Mouse (Mus musculus) embryonic facial prominence, embryonic 13.5 days (tissue): ENCODE data around the gene Copz1. TPM values are rescaled to one million over a fixed set of nuclear protein-coding genes. Genes with fewer than 3 reads are reported as not detected.
A peak's percentile ranks its signal among the peaks of the same experiment; 100 is the strongest.
"Not testable (repeated sequence)": the region's sequence is repeated elsewhere in the genome, so short reads cannot be mapped to it uniquely, and the experiment has no call there.

ENCODE experiments used
- ATAC-seq: fragments of 200-750 bp; cut with Nextera tagmentation; 2 replicates; pipeline ENCODE4 v1.8.0; 2017; ENCODE audit warnings: low read depth; ENCODE audit not compliant: insufficient number of reproducible peaks, insufficient read depth, low FRiP score, low TSS enrichment
- H3K27ac ChIP-seq: fragments of 300-500 bp; sonication (generic); 2 replicates; pipeline ENCODE4 v1.5.1; 2015; ENCODE audit warnings: moderate library complexity, mild to moderate bottlenecking, inconsistent platforms
- H3K27me3 ChIP-seq: fragments of 300-500 bp; sonication (generic); 2 replicates; pipeline ENCODE4 v1.6.1; 2015; ENCODE audit warnings: mild to moderate bottlenecking, inconsistent platforms
- H3K36me3 ChIP-seq: fragments of 300-500 bp; sonication (generic); 2 replicates; pipeline ENCODE4 v1.6.1; 2015; ENCODE audit warnings: mild to moderate bottlenecking, inconsistent platforms
- H3K4me1 ChIP-seq: fragments of 300-500 bp; sonication (generic); 2 replicates; pipeline ENCODE4 v1.6.1; 2015; ENCODE audit warnings: inconsistent platforms
- H3K4me2 ChIP-seq: fragments of 300-500 bp; sonication (generic); 2 replicates; pipeline ENCODE4 v1.6.1; 2015; ENCODE audit warnings: moderate library complexity, mild to moderate bottlenecking, inconsistent platforms
- H3K4me3 ChIP-seq: fragments of 300-500 bp; sonication (generic); 2 replicates; pipeline ENCODE4 v1.5.1; 2015; ENCODE audit warnings: mild to moderate bottlenecking, inconsistent platforms
- H3K9ac ChIP-seq: fragments of 300-500 bp; sonication (generic); 2 replicates; pipeline ENCODE4 v1.6.1; 2015; ENCODE audit warnings: mild to moderate bottlenecking, inconsistent platforms
- H3K9me3 ChIP-seq: fragments of 300-500 bp; sonication (generic); 2 replicates; pipeline ENCODE4 v1.6.1; 2016; ENCODE audit warnings: inconsistent platforms
- WGBS: fragments of 180-500 bp; shearing (Covaris S2); methylation state at CpG from one replicate; pipeline ENCODE4 v1.1.7; 2015; ENCODE audit warnings: mixed read lengths; 5-methylcytosine and 5-hydroxymethylcytosine counted together
- polyA plus RNA-seq: library from polyadenylated mRNA; unstranded; fragments of >200 nt; fragmentation: Nextera tagmentation; extraction: Ambion mirVana; gene quantifications from 2 replicates; pipeline ENCODE4 v1.2.1, GENCODE M21; 2015

The Copz1 gene
- polyA plus RNA-seq, 1 experiment from 2014 or later = 287 TPM

DNA sequence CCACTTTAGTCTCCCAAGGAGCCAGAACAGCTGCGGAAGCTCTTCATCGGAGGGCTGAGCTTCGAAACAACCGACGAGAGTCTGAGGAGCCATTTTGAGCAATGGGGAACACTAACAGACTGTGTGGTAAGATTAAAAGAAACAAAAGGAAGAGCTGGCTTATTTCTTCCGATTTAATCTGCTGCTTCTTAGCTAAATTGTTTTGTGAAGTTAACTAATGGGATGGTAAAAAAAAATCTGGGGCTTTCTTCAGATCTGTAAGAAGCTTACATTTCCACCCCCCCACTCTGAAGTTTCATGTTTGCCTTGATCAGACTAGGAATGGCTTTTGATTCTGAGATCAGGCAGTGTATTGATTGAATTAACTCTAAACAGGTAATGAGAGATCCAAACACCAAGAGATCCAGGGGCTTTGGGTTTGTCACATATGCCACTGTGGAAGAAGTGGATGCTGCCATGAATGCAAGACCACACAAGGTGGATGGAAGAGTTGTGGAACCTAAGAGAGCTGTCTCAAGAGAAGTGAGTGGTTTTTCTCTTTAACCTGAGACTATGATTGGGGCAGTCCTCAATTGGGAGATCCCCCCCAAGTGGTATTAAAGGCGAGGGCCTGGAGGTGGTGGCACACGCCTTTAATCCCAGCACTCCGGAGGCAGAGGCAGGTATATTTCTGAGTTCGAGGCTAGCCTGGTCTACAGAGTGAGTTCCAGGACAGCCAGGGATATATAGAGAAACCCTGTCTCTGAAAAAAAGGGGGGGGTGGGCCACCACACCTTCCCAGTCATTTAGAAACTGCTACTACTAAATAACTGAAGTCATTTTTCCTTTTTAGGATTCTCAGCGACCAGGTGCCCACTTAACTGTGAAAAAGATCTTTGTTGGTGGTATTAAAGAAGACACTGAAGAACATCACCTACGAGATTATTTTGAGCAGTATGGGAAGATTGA lies 31.2 kb upstream of the Copz1 start:
- Histone ChIP-seq H3K27ac (peak overlapping the region; percentile 93), H3K4me1 (peaks cover 39% of the 10 kb centered on the region), H3K4me3 (peak overlapping the region; percentile 68), H3K9ac (peak overlapping the region; percentile 88), H3K4me2 (peak overlapping the region; percentile 88), H3K36me3 (peaks cover 43% of the 10 kb centered on the region)
- not testable (repeated sequence) for H3K27me3 ChIP-seq, H3K9me3 ChIP-seq, ATAC-seq
- WGBS = 8% methylated on average over 12 of the region's 12 CpGs

DNA sequence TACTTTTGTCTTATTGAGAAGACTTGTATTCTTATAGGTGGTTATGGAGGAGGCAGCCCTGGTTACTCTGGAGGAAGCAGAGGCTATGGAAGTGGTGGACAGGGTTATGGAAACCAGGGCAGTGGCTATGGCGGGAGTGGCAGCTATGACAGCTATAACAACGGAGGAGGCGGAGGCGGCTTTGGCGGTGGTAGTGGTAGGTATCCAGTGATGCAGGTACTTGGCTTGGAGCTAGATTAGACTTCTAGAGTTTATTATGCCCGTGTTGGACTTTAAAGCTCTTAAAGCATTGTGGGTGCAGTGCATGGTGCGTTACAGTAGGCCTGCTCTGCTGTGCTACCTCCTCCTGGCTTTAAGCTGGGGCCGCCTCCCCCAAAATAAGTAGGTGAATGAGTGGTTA lies 29.6 kb upstream of the Copz1 start:
- Histone ChIP-seq H3K9ac (peak overlapping the region; percentile 88), H3K4me2 (peak overlapping the region; percentile 88), H3K9me3 (no peaks in the 10 kb centered on the region), H3K4me3 (peak overlapping the region; percentile 68), H3K27ac (peak overlapping the region; percentile 13; the same call in 1 of the 2 replicates), H3K27me3 (no peaks in the 10 kb centered on the region), H3K4me1 (peaks cover 33% of the 10 kb centered on the region), H3K36me3 (peaks cover 58% of the 10 kb centered on the region)
- no peak for ATAC-seq
- WGBS = 68% methylated on average over 8 of the region's 8 CpGs

DNA sequence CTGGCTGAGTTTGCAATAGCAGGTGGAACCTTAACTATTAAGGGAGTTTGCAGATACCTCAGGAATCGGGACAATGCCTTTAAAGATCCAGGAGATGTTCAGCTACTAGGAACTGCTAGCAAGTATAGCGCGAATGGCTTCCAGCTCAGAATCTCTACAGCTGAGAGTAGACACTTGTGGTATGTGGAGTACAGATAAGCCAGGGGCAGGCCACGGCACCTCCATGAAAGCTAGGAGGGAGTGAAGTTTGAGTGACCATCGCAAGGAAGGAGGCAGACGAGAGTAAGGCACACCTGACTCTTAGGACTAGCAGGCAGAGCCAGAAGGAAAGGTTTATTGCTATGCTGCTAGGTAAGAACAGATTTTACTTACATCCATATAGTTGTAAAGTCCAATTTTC lies 26.9 kb upstream of the Copz1 start:
- Histone ChIP-seq H3K4me3 (no peak overlapping the region), H3K27me3 (no peaks in the 10 kb centered on the region), H3K9me3 (no peaks in the 10 kb centered on the region), H3K4me1 (peaks cover 30% of the 10 kb centered on the region), H3K4me2 (no peak overlapping the region; the same call in 1 of the 2 replicates), H3K36me3 (peaks cover 72% of the 10 kb centered on the region), H3K27ac (peak overlapping the region; percentile 16; the same call in 1 of the 2 replicates), H3K9ac (no peak overlapping the region)
- WGBS = 82% methylated on average over 6 of the region's 6 CpGs
- no peak for ATAC-seq

DNA sequence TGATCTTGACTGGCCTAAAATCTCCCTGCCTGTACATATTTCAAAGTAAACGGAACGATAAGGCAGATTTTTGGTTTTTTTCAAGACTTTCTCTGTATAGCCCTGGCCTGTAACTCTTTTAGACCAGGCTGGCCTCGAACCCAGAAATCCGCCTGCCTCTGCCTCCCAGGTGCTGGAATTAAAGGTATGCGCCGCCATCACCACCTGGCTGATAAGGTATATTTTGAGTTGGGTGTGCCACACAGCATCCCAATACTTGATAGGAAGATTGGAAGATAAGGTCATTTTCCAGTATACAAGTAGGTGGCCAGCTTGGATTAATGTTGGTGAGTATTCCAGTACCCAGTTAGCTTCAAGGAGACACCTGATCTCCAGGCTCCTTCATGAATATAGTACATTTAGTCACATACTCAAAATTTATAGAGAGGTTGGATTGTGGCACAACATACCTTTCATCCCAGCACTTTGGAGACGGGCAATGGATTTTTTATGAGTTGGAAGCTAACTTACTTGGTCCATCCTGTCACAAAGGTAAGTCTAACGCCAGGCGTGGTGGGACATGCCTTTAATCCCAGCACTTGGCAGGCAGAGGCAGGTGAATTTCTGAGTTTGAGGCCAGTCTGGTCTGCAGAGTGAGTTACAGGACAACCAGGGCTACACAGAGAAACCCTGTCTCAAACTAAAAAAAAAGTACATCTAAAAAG lies 25.3 kb upstream of the Copz1 start:
- 87% methylated on average over 9 of the region's 9 CpGs for WGBS
- no peak overlapping the region for H3K4me2 ChIP-seq
- no peaks in the 10 kb centered on the region for H3K9me3 ChIP-seq
- ATAC-seq = no peak
- H3K4me1 ChIP-seq = peaks cover 24% of the 10 kb centered on the region
- no peaks in the 10 kb centered on the region for H3K27me3 ChIP-seq
- H3K9ac ChIP-seq = no peak overlapping the region
- peaks cover 62% of the 10 kb centered on the region for H3K36me3 ChIP-seq
- no peak overlapping the region for H3K4me3 ChIP-seq
- H3K27ac ChIP-seq = no peak overlapping the region

DNA sequence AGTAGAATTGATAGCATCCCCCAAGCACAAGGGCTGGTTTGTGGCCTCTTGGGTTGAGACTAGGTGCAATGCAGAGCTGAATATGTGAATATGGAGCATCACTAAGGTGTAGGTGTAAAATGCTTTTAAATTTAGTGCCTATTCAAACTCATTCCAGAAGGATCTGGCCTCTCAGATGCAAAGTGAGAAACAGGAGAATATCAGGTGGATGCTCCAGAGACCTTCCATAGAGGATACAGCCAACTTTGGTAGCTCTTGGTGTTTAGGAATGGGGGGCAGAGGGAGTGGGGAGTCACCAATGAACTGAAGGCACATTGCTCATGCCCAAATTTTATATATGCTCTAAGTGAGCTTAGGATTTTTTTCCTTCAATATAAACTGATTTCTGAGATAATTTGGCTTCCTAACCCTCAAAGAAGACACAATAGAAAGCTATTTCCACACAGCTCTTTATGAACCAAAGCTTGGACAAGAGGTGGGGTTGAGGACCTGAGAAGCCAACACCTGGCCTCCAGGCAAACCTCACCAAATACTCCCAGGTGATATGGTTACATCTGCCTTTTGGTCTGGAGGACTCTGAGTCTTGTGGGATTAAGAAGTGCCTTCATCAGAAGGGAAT lies 24.6 kb upstream of the Copz1 start:
- no peak for ATAC-seq
- peaks cover 56% of the 10 kb centered on the region for H3K36me3 ChIP-seq

DNA sequence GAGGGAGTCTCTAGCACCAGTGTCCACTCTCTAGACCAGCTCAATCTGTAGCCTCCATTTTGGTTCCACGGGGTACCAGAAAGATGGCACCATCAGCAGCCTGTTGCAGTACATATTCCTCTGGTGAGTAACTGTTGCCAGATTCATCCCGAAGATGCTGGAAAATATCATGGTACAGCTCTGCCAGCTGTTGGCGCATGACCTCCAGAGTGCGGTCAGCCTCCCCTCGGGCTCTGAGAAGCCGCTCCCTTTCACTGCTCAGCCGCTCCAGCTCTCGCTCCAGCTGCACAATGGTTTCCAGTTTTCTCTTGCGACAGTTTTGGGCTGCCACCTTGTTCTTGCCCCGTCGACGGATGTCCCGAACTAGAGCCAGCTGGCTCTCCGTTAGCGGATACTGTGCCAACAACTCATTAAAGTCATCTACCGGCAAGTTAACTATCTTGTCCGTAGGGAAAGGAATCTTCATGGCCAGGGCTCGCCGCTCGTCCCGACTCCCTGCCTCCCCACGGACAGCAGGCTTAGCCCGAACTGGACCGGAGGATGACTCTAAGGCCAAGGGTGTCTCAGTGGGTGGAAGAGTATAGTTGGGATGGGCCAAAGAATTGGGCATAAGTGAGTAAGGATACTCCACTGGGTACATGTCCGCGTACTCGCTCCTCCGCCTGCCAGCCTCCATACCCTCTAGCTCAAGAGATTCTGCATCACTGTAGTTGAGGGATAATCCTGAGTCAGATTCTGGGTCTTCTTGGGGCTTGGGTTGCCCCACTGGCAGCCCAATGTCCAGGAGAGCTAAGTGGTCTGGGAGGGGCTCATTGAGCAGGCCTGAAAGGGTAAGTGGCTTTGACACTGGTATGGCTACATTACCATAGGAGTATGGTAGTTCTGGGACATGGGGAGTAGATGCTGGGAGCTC lies 23.9 kb upstream of the Copz1 start:
- peaks cover 48% of the 10 kb centered on the region for H3K36me3 ChIP-seq
- WGBS = 81% methylated on average over 28 of the region's 28 CpGs
- H3K27ac ChIP-seq = peak overlapping the region; percentile 16; the same call in 1 of the 2 replicates
- peaks cover 9% of the 10 kb centered on the region for H3K4me1 ChIP-seq
- H3K4me2 ChIP-seq = no peak overlapping the region
- H3K9me3 ChIP-seq = no peaks in the 10 kb centered on the region
- H3K27me3 ChIP-seq = no peaks in the 10 kb centered on the region
- H3K9ac ChIP-seq = no peak overlapping the region
- H3K4me3 ChIP-seq = no peak overlapping the region
- ATAC-seq = no peak

More for the DNA sequence above, 24.6 kb upstream of the Copz1 start:
- Histone ChIP-seq H3K4me2 (no peak overlapping the region), H3K27ac (no peak overlapping the region), H3K27me3 (no peaks in the 10 kb centered on the region), H3K9me3 (no peaks in the 10 kb centered on the region), H3K4me3 (no peak overlapping the region), H3K4me1 (peaks cover 17% of the 10 kb centered on the region), H3K9ac (no peak overlapping the region)

DNA sequence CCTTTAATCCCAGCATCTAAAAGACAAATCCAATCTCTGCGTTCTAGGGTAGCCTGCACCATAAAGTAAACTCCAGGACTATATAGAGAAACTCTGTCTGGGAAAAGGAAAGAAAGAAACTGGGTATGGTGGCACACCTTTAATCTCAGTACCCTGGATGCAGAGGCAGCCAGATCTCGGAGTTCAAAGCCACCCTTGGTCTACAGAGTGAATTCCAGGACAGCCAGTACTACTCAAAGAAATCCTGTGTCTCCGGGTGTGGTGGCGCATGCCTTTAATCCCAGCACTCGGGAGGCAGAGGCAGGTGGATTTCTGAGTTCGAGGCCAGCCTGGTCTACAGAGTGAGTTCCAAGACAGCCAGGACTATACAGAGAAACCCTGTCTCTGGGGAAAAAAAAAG lies 23.0 kb upstream of the Copz1 start:
- H3K27me3 ChIP-seq, H3K4me3 ChIP-seq, H3K4me1 ChIP-seq, H3K4me2 ChIP-seq, H3K9me3 ChIP-seq, H3K9ac ChIP-seq, H3K27ac ChIP-seq, ATAC-seq: not testable (repeated sequence)
- WGBS = 79% methylated on average over 6 of the region's 6 CpGs
- peaks cover 44% of the 10 kb centered on the region for H3K36me3 ChIP-seq

DNA sequence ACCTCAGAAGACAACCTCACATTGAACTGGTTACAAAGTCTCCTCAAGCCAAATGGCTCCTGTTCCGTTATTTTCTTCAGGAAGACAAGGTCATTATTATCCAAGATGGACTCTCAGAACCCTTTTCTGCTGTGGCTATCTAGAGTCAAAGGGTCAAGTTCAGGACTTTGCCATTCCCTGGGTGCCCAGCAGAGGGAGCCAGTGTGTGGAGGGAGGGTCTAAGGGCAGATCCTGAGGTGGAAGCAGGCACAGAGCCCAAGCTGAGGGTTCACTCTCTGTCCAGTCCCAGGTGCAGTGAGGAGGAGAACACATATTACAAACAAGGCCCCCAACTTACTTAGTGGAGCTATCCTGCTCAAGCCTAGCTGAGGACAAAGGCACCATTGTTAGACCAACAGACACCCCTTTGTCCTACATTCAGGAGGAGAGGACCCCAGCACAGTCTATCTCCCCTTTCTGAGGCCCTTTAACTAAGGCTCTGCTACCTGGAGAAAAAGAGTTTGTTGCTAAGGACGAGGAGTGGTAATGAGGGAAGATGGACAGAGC lies 22.2 kb upstream of the Copz1 start:
- Histone ChIP-seq H3K4me1 (peaks cover 14% of the 10 kb centered on the region), H3K4me3 (no peak overlapping the region), H3K27ac (peak overlapping the region; percentile 24), H3K27me3 (no peaks in the 10 kb centered on the region), H3K9ac (no peak overlapping the region), H3K9me3 (no peaks in the 10 kb centered on the region), H3K36me3 (peaks cover 38% of the 10 kb centered on the region), H3K4me2 (no peak overlapping the region)
- no peak for ATAC-seq
- WGBS = 14% methylated on average over 2 of the region's 2 CpGs

DNA sequence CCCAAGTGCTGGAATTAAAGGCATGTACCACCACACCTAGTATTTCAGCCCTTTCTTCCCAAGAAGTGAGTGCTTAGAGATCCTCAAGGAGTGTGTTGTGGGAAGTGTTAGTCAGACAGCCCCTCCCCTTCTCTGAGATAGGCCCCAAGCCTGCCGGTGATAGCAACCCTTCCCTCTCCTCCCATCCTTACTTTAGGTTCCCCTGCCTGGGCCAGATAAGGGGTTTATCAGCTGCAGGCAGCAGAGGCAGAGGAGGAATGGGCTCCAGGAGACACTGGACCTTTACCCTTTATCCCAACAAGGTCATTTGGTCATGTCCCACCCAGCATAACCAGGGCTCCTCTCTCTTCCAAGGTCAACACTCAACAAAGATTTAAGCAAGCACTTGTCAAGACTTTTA lies 20.9 kb upstream of the Copz1 start:
- Histone ChIP-seq H3K4me3 (no peak overlapping the region), H3K9ac (no peak overlapping the region), H3K36me3 (peaks cover 27% of the 10 kb centered on the region), H3K27me3 (no peaks in the 10 kb centered on the region), H3K9me3 (no peaks in the 10 kb centered on the region), H3K4me2 (no peak overlapping the region), H3K27ac (no peak overlapping the region), H3K4me1 (peaks cover 13% of the 10 kb centered on the region)
- WGBS = 68% methylated on average over 1 of the region's 1 CpGs
- ATAC-seq = no peak

DNA sequence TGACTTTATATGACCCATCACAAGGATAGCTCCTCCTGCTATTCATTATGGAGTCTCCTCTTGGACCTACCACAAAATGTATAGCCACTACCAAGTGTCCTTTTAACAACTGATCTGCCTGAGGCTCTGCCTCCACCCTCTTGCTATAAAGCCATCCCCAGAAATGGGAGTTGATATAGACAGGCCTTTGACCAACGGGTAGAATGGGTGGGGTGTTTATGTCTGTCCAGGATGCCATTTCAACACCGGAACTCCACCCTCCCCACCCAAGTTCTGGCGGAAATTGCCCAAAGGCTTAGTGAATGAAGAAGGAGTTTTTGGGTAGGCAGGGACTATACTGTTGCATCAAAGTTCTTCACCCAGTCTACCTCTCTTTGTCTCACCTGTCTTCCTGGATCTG lies 19.9 kb upstream of the Copz1 start:
- no peak overlapping the region for H3K4me2 ChIP-seq
- no peak overlapping the region for H3K9ac ChIP-seq
- 71% methylated on average over 3 of the region's 3 CpGs for WGBS
- H3K4me1 ChIP-seq = peaks cover 14% of the 10 kb centered on the region
- H3K9me3 ChIP-seq = no peaks in the 10 kb centered on the region
- no peak overlapping the region for H3K4me3 ChIP-seq
- no peak for ATAC-seq
- H3K27ac ChIP-seq = no peak overlapping the region
- H3K27me3 ChIP-seq = no peaks in the 10 kb centered on the region
- peaks cover 16% of the 10 kb centered on the region for H3K36me3 ChIP-seq
